ENCODE assay signal across 9 mouse cellular contexts in the genomic region with DNA sequence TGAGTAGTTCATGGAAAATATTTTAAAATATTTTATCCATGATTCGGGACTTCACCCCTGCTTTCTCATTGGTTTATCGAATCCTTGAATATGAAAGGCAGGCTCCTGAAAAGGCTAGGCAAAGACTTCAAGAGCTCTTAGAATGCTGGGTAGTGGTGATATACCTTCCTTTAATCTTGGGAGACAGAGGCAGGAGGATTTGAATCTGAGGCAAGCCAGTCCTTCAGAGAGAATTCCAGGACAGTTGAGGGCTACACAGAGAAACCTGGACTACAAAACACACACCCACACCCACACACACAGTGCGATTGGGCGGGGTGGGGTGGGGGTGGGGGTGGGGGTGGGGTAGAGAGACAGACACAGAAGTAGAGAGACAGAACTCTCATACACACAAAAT. TPM values are rescaled to one million over a fixed set of nuclear protein-coding genes. Genes with fewer than 3 reads are reported as not detected.
DNase-seq lines count a peak whose midpoint lies in the region; ATAC-seq lines count a peak whose summit lies in the region.
"Had no signal": no experiment of that assay in that cellular context is flagged by ENCODE, and none has a peak within 500 bp of the region (broad histone marks: within the 10 kb centered on the region; RNA-seq: fewer than 3 reads in every experiment).

No protein-coding gene starts in this region.

- peak overlapping the region; percentile 45; the same call in 1 of the 2 replicates for H3K4me3 ChIP-seq in kidney, embryonic 14.5 days (ENCODE audit: low read length)
- no peak overlapping the region for H3K4me3 ChIP-seq in forebrain, embryonic 15.5 days
- no peak overlapping the region for H3K4me3 ChIP-seq in macrophage (ENCODE audit: inconsistent target)

- H3K9ac ChIP-seq in kidney, embryonic 14.5 days (ENCODE audit: low read depth, low read length), result peak overlapping the region; percentile 56; the same call in 1 of the 2 replicates
- no peak overlapping the region for H3K9ac ChIP-seq in forebrain, embryonic 15.5 days (replicated peaks)

- H3K79me2 ChIP-seq in macrophage (ENCODE audit: inconsistent target), result no peaks in the 10 kb centered on the region

- 10% methylated on average over 4 of the region's 4 CpGs for WGBS in kidney, embryonic 14.5 days
- WGBS in forebrain, embryonic 15.5 days, result 5% methylated on average over 4 of the region's 4 CpGs
- 25% methylated on average over 4 of the region's 4 CpGs for WGBS in macrophage (ENCODE audit: missing documents)

- H3K4me2 ChIP-seq in kidney, embryonic 14.5 days (replicated peaks; ENCODE audit: low read depth, low read length), result peak overlapping the region; percentile 67
- H3K4me2 ChIP-seq in forebrain, embryonic 15.5 days (replicated peaks), result peak overlapping the region; percentile 80; the same call in 1 of the 2 replicates

- DNase-seq in kidney, adult 18-20 months, result no peak
- peak; percentile 69 for DNase-seq in ZHBTc4 (ENCODE audit: low read depth, low spot score)
- no peak for DNase-seq in adrenal gland, postnatal 14 days
- DNase-seq in right cerebral cortex, adult 2 months (ENCODE audit: low spot score in 2 of 2), result no peak
- DNase-seq in lung, postnatal 25 days (ENCODE audit: low spot score), result no peak
- DNase-seq: gastrocnemius, postnatal 14 days had no signal

- H3K27me3 ChIP-seq in kidney, embryonic 14.5 days (ENCODE audit: control insufficient read depth, insufficient read depth, low read length), result no peaks in the 10 kb centered on the region
- no peaks in the 10 kb centered on the region for H3K27me3 ChIP-seq in forebrain, embryonic 15.5 days

- no peaks in the 10 kb centered on the region for H3K36me3 ChIP-seq in kidney, embryonic 14.5 days (ENCODE audit: control insufficient read depth, insufficient read depth, low read length)
- no peaks in the 10 kb centered on the region for H3K36me3 ChIP-seq in forebrain, embryonic 15.5 days
- H3K36me3 ChIP-seq in macrophage (ENCODE audit: inconsistent target), result no peaks in the 10 kb centered on the region

- ATAC-seq in kidney, embryonic 14.5 days (ENCODE audit: low FRiP score, low TSS enrichment), result no peak
- no peak for ATAC-seq in forebrain, embryonic 15.5 days (replicated peaks)

- H3K4me1 ChIP-seq in kidney, embryonic 14.5 days (ENCODE audit: control insufficient read depth, insufficient read depth, low read length), result peaks cover 14% of the 10 kb centered on the region; the same call in 1 of the 2 replicates
- peaks cover 38% of the 10 kb centered on the region for H3K4me1 ChIP-seq in forebrain, embryonic 15.5 days

- no peaks in the 10 kb centered on the region for H3K9me3 ChIP-seq in kidney, embryonic 14.5 days (ENCODE audit: control insufficient read depth, low read length)
- H3K9me3 ChIP-seq in forebrain, embryonic 15.5 days, result no peaks in the 10 kb centered on the region

- peak overlapping the region; percentile 98 for H3K27ac ChIP-seq in kidney, embryonic 14.5 days (ENCODE audit: low read depth, low read length)
- peak overlapping the region; percentile 99 for H3K27ac ChIP-seq in forebrain, embryonic 15.5 days (replicated peaks)
- H3K27ac ChIP-seq in macrophage, result peak overlapping the region; percentile 93

RNA-seq across cellular contexts. Expression of a gene that starts 1.4 kb away (rescaled TPM):
- polyA plus RNA-seq in kidney, embryonic 14.5 days (2014; fragmentation: Nextera tagmentation; extraction: Ambion mirVana), result 2.7 and 6.8 TPM in 2 replicates
- 1.8 and 2.0 TPM in 2 replicates for polyA plus RNA-seq in forebrain, embryonic 15.5 days (2015; fragmentation: Nextera tagmentation; extraction: Ambion mirVana)
- 10 to 100 TPM in 5 of 26 experiments, 1 to 10 TPM in 14, not detected in 7; 3.5 to 24.2 (median 7.1) TPM for total RNA-seq in macrophage (2018; cell fraction: chromatin; rRNA removed)
- 10 to 100 TPM in 24 of 26 experiments, 1 to 10 TPM in 2; 7.7 to 70.0 (median 21.1) TPM for total RNA-seq in macrophage (2018; cell fraction: cytosol; rRNA removed)
- total RNA-seq in macrophage (2018; cell fraction: nucleus; rRNA removed), result 10 to 100 TPM in 5 of 26 experiments, 1 to 10 TPM in 17, not detected in 4; 2.2 to 42.4 (median 7.3) TPM
- polyA plus RNA-seq in macrophage (2018), result not detected in 3 replicates
- total RNA-seq in adrenal gland, postnatal 14 days (2021), result 125 and 171 TPM in 2 replicates

RNA-seq across cellular contexts. Expression of a gene that starts 2.5 kb away (rescaled TPM):
- polyA plus RNA-seq in kidney, embryonic 14.5 days (2014; fragmentation: Nextera tagmentation; extraction: Ambion mirVana), result 12.7 and 18.3 TPM in 2 replicates
- 3.9 and 4.1 TPM in 2 replicates for polyA plus RNA-seq in forebrain, embryonic 15.5 days (2015; fragmentation: Nextera tagmentation; extraction: Ambion mirVana)
- total RNA-seq in macrophage (2018; cell fraction: chromatin; rRNA removed), result 10 to 100 TPM in 1 of 26 experiments, 1 to 10 TPM in 6, not detected in 19; 1.6 to 10.1 (median 2.9) TPM
- 10 to 100 TPM in 17 of 26 experiments, 1 to 10 TPM in 9; 3.8 to 42.2 (median 11.9) TPM for total RNA-seq in macrophage (2018; cell fraction: cytosol; rRNA removed)
- 10 to 100 TPM in 1 of 26 experiments, 1 to 10 TPM in 18, not detected in 7; 1.0 to 25.5 (median 2.5) TPM for total RNA-seq in macrophage (2018; cell fraction: nucleus; rRNA removed)
- not detected in 3 replicates for polyA plus RNA-seq in macrophage (2018)
- total RNA-seq in adrenal gland, postnatal 14 days (2021), result 82.5 and 109 TPM in 2 replicates

RNA-seq across cellular contexts. Expression of a gene that starts 3.0 kb away (rescaled TPM):
- polyA plus RNA-seq in kidney, embryonic 14.5 days (2014; fragmentation: Nextera tagmentation; extraction: Ambion mirVana), result 70.3 and 91.4 TPM in 2 replicates
- polyA plus RNA-seq in forebrain, embryonic 15.5 days (2015; fragmentation: Nextera tagmentation; extraction: Ambion mirVana), result 26.0 and 31.2 TPM in 2 replicates
- total RNA-seq in macrophage (2018; cell fraction: chromatin; rRNA removed), result 10 to 100 TPM in 2 of 26 experiments, 1 to 10 TPM in 9, not detected in 15; 2.9 to 15.3 (median 6.8) TPM
- total RNA-seq in macrophage (2018; cell fraction: cytosol; rRNA removed), result 10 to 100 TPM in 23 of 26 experiments, 1 to 10 TPM in 3; 6.6 to 66.1 (median 21.8) TPM
- total RNA-seq in macrophage (2018; cell fraction: nucleus; rRNA removed), result 10 to 100 TPM in 5 of 26 experiments, 1 to 10 TPM in 16, not detected in 5; 3.7 to 37.0 (median 6.6) TPM
- polyA plus RNA-seq in macrophage (2018), result not detected in 3 replicates
- total RNA-seq in adrenal gland, postnatal 14 days (2021), result 157 and 198 TPM in 2 replicates

RNA-seq across cellular contexts. Expression of a gene that starts 4.2 kb away (rescaled TPM):
- polyA plus RNA-seq in kidney, embryonic 14.5 days (2014; fragmentation: Nextera tagmentation; extraction: Ambion mirVana), result 12.5 and 22.2 TPM in 2 replicates
- 7.9 and 11.7 TPM in 2 replicates for polyA plus RNA-seq in forebrain, embryonic 15.5 days (2015; fragmentation: Nextera tagmentation; extraction: Ambion mirVana)
- total RNA-seq in macrophage (2018; cell fraction: chromatin; rRNA removed), result 10 to 100 TPM in 1 of 26 experiments, 1 to 10 TPM in 2, not detected in 23; 2.2 to 11.6 (median 4.5) TPM
- total RNA-seq in macrophage (2018; cell fraction: cytosol; rRNA removed), result 10 to 100 TPM in 15 of 26 experiments, 1 to 10 TPM in 11; 2.2 to 40.1 (median 11.7) TPM
- 10 to 100 TPM in 1 of 26 experiments, 1 to 10 TPM in 15, not detected in 10; 1.2 to 19.8 (median 2.5) TPM for total RNA-seq in macrophage (2018; cell fraction: nucleus; rRNA removed)
- polyA plus RNA-seq in macrophage (2018), result not detected in 3 replicates
- total RNA-seq in adrenal gland, postnatal 14 days (2021), result 247 and 351 TPM in 2 replicates

RNA-seq across cellular contexts. Expression of a gene that starts 8.9 kb away (rescaled TPM):
- 7.0 and 9.2 TPM in 2 replicates for polyA plus RNA-seq in kidney, embryonic 14.5 days (2014; fragmentation: Nextera tagmentation; extraction: Ambion mirVana)
- polyA plus RNA-seq in forebrain, embryonic 15.5 days (2015; fragmentation: Nextera tagmentation; extraction: Ambion mirVana), result 2.8 and 3.8 TPM in 2 replicates
- 10 to 100 TPM in 18 of 26 experiments, 1 to 10 TPM in 5, not detected in 3; 4.5 to 72.5 (median 15.5) TPM for total RNA-seq in macrophage (2018; cell fraction: chromatin; rRNA removed)
- 100 to 1,000 TPM in 2 of 26 experiments, 10 to 100 TPM in 24; 12.7 to 122 (median 32.5) TPM for total RNA-seq in macrophage (2018; cell fraction: cytosol; rRNA removed)
- total RNA-seq in macrophage (2018; cell fraction: nucleus; rRNA removed), result 100 to 1,000 TPM in 1 of 26 experiments, 10 to 100 TPM in 19, 1 to 10 TPM in 5, not detected in 1; 5.5 to 124 (median 19.4) TPM
- 0.99 TPM in 1 of 3 replicates, not detected in the others for polyA plus RNA-seq in macrophage (2018)
- 217 and 308 TPM in 2 replicates for total RNA-seq in adrenal gland, postnatal 14 days (2021)

Comparison
In these comparisons a context has a peak if more than half of its experiments do, and no peak if none do; other contexts are left out.
1. RNA of a gene that starts 3.0 kb away (polyA plus RNA-seq): 70.3 to 91.4 TPM in kidney, embryonic 14.5 days and 26.0 to 31.2 TPM in forebrain, embryonic 15.5 days; not detected in macrophage; every median in the first group is over 10 times any median in the second.
2. Peak in every context shown above with its lines, with median percentiles within 50 percentile points of each other: H3K27ac ChIP-seq.